Mouse (Mus musculus) hindbrain, embryonic 11.5 days (tissue): Measurements from ENCODE around the gene Fpr1. TPM values are rescaled to one million over a fixed set of nuclear protein-coding genes. Genes with fewer than 3 reads are reported as not detected.
"Not testable (repeated sequence)": the region's sequence is repeated elsewhere in the genome, so short reads cannot be mapped to it uniquely, and the experiment has no call there.

Source experiments
- ATAC-seq: fragments of 200-750 bp; cut with Nextera tagmentation; 2 replicates; pipeline ENCODE4 v1.8.0; 2017; ENCODE audit warnings: mild to moderate bottlenecking, moderate TSS enrichment, moderate library complexity; ENCODE audit not compliant: low FRiP score
- DNase-seq: peaks from one replicate; pipeline ENCODE4 v3.0.0-alpha.2; 2015; ENCODE audit warnings: low spot score
- H3K27ac ChIP-seq: fragments of 300-500 bp; sonication (generic); 2 replicates; pipeline ENCODE4 v1.5.1; 2014; ENCODE audit warnings: mild to moderate bottlenecking, low read depth, low read length
- H3K27me3 ChIP-seq: fragments of 300-500 bp; sonication (generic); 2 replicates; pipeline ENCODE4 v1.6.1; 2014; ENCODE audit warnings: mild to moderate bottlenecking, low read length, moderate library complexity, mixed read lengths; ENCODE audit not compliant: control insufficient read depth, insufficient read depth
- H3K36me3 ChIP-seq: fragments of 300-500 bp; sonication (generic); 2 replicates; pipeline ENCODE4 v1.6.1; 2014; ENCODE audit warnings: mild to moderate bottlenecking, low read length, moderate library complexity, mixed read lengths; ENCODE audit not compliant: control insufficient read depth, insufficient read depth
- H3K4me1 ChIP-seq: fragments of 300-500 bp; sonication (generic); replicated peaks from 2 replicates; pipeline ENCODE4 v1.6.1; 2014; ENCODE audit warnings: low read length, mixed read lengths; ENCODE audit not compliant: control insufficient read depth, insufficient read depth
- H3K4me2 ChIP-seq: fragments of 300-500 bp; sonication (generic); replicated peaks from 2 replicates; pipeline ENCODE4 v1.6.1; 2014; ENCODE audit warnings: mild to moderate bottlenecking, low read depth, low read length
- H3K4me3 ChIP-seq: fragments of 300-500 bp; sonication (generic); 2 replicates; pipeline ENCODE4 v1.5.1; 2014; ENCODE audit warnings: low read depth, low read length
- H3K9ac ChIP-seq: fragments of 300-500 bp; sonication (generic); 2 replicates; pipeline ENCODE4 v1.6.1; 2014; ENCODE audit warnings: low read depth, low read length
- H3K9me3 ChIP-seq: fragments of 300-500 bp; sonication (generic); 2 replicates; pipeline ENCODE4 v1.6.1; 2016; ENCODE audit warnings: low read length; ENCODE audit not compliant: control insufficient read depth
- WGBS: fragments of 180-500 bp; shearing (Covaris S2); extraction: QIAGEN DNeasy Blood & Tissue Kit; methylation state at CpG from one replicate; pipeline ENCODE4 v1.1.7; 2014; 5-methylcytosine and 5-hydroxymethylcytosine counted together
- polyA plus RNA-seq: library from polyadenylated mRNA; unstranded; fragments of >200 nt; fragmentation: Nextera tagmentation; extraction: Ambion mirVana; gene quantifications from 2 replicates; pipeline ENCODE4 v1.2.1, GENCODE M21; 2014

The Fpr1 gene
- polyA plus RNA-seq, 1 experiment from 2014 or later = 0.17 TPM

DNA sequence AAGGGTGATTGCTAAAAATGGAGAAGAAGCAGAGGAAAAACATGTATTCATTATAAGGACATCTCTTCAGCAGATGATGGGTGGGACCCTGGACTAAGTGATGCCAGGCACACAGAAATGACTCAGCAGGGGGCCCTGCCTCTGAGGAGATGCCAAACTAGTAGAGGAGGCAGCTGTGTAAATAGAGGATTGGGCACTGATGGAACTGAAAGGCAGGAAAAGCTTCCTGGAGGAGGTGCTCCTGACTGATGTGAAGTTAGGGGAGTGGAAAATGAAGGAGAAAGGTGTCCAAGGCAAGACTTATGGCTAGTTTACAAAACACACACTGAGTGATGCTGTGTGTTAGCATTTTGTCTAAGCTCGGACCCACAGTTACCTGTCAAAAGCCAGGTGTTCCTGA is 26.3 kb downstream of the Fpr1 start:
- H3K36me3 ChIP-seq = no peaks in the 10 kb centered on the region
- no peak overlapping the region for H3K9ac ChIP-seq
- H3K9me3 ChIP-seq = no peaks in the 10 kb centered on the region
- no peak overlapping the region for H3K4me3 ChIP-seq
- 72% methylated on average over 1 of the region's 1 CpGs for WGBS
- ATAC-seq (no peak), DNase-seq (no peak)
- no peak overlapping the region for H3K27ac ChIP-seq
- no peak overlapping the region for H3K4me2 ChIP-seq
- H3K4me1 ChIP-seq = no peaks in the 10 kb centered on the region
- H3K27me3 ChIP-seq = no peaks in the 10 kb centered on the region

DNA sequence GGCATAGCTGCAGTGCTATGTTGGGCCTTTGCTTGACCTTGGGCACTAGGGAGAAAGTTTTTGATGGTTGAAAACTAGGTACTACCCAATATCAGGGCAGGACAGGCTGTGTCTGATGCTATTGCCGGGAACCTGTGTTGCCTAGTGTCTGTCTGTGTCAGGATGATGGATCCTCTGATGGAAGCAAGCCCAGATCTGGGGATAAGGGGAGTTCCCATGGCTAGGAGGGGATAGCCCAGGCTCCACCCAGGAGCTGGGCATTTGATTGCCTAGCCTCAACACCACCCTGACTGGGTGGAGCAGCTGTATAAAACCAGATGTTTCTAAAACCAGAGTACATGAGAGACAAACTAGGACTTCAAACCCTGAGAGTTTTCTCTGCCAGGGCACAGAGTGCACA is 27.1 kb downstream of the Fpr1 start:
- H3K4me1 ChIP-seq = no peaks in the 10 kb centered on the region
- WGBS = 84% methylated on average over 1 of the region's 1 CpGs
- no peak for ATAC-seq
- H3K4me2 ChIP-seq = no peak overlapping the region
- H3K4me3 ChIP-seq = no peak overlapping the region
- DNase-seq = no peak
- no peaks in the 10 kb centered on the region for H3K9me3 ChIP-seq
- H3K27ac ChIP-seq = no peak overlapping the region
- no peaks in the 10 kb centered on the region for H3K27me3 ChIP-seq
- H3K9ac ChIP-seq = no peak overlapping the region
- H3K36me3 ChIP-seq = no peaks in the 10 kb centered on the region

DNA sequence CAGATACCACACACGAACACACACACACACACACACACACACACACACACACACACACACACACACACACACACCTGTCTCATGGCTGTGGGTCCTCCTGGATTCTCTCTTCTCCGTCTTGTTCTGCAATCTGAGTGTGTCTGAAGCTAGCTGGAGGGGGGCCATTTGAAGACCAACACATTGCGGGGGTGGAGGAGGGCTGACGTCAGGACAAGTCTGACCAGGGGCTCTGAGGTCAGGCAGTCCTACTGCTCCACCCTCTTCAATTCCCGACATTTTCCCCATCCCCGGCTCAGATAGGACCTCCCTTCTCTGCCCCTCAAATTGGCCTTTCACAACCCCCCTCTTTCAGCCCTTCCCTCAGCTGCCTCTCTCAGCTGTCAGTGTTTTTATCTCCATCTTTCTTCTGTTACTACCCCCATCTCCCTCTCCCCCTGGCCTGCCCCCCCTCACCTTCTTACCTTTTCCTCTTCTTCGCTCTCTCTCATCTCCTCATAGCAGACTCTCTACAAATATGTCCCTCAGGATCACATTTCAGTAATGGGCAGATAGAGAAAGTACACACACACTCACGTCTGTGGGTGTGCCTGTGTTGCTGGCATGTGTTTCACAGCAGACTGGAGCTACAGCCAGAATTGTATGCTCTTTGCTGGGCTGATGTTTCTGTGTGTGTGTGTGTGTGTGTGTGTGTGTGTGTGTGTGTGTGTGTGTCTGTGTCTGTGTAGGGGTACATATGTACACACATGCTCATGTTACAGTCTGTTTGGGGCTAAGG is 28.5 kb downstream of the Fpr1 start, which contains the start of gene Has1:
Gene Has1 (minus strand): TSS at position 142 of the 775 bp plus-strand sequence.
- no peak within 1 kb of the TSS for H3K9ac ChIP-seq
- no peak within 1 kb of the TSS for H3K4me3 ChIP-seq
- ATAC-seq = peak; percentile 29; the same call in 1 of the 2 replicates
- no peaks in the 10 kb centered on the region for H3K36me3 ChIP-seq
- H3K9me3 ChIP-seq = no peaks in the 10 kb centered on the region
- 40% methylated on average over 7 of the region's 8 CpGs for WGBS
- no peak for DNase-seq
- no peak within 1 kb of the TSS for H3K27ac ChIP-seq
- H3K4me1 ChIP-seq = no peaks in the 10 kb centered on the region
- H3K27me3 ChIP-seq = peaks cover 2% of the 10 kb centered on the region; the same call in 1 of the 2 replicates
- H3K4me2 ChIP-seq = no peak within 1 kb of the TSS

DNA sequence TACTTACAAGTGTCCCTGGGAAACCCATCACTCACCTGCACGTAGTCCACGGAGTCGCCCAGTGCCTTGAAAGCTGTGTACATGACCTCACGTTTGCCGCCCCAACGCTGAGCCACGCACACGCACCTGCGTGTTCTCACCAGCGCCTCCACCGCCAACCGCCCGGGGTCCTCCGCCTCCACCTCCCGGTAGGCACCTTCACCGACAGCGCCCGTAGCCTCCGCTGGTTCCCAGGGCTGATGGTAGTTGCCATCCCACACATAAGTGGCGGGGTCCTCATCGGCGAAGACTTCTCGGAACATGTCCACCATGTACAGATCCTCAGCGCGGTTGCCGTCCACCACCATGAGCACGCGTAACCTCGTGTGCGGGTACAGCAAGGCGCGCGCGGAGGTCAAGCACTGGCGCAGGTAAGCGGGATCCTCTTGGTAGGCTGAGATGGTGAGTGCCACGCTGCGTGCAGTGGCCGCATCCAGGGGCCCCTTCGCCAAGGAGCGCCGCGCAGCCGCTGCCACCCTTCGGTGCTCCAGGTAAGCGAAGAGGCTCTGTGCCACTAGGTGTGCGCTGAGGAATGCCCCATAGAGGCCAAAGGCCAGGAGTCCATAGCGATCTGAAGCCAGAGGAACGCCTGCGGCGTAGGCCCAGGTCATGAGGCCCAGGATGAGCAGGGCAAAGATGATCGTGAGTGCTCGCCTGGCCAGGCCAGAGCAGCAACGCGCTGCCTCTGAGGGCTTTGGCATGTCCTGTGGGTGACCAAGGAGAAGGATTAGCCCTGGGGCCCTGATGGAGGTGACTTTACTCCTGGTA is 33.6 kb downstream of the Fpr1 start:
- Histone ChIP-seq H3K4me2 (0 out of 2 replicates have a peak overlapping the region, but pooled peaks have one; percentile 7), H3K27ac (no peak overlapping the region), H3K36me3 (no peaks in the 10 kb centered on the region), H3K4me3 (no peak overlapping the region), H3K9ac (no peak overlapping the region), H3K27me3 (peaks cover 6% of the 10 kb centered on the region; the same call in 1 of the 2 replicates), H3K4me1 (no peaks in the 10 kb centered on the region), H3K9me3 (no peaks in the 10 kb centered on the region)
- DNase-seq = no peak
- WGBS = 18% methylated on average over 54 of the region's 55 CpGs
- ATAC-seq = peak; percentile 31; the same call in 1 of the 2 replicates

DNA sequence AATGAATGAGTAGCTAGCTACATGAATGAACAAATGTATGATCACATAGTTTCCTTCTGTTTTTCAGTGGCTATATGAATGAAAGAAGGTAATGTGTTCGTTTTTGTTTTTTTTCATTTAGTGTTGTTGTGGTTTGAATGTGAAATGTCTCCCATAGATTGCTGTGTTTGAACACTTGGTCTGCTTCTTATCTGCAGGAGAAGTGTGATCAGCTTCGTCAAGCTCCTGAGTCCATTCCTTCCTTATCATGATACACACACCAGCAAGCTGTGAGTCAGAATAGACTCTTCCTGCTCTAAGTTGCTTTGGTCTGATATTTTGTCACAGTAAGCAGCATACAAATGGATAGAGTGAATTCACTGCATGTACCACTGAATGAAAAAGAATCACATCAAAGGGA is 34.8 kb downstream of the Fpr1 start:
- no peak for ATAC-seq
- H3K9me3 ChIP-seq = no peaks in the 10 kb centered on the region
- H3K4me1 ChIP-seq = no peaks in the 10 kb centered on the region
- H3K4me2 ChIP-seq = no peak overlapping the region
- no peaks in the 10 kb centered on the region for H3K36me3 ChIP-seq
- peaks cover 6% of the 10 kb centered on the region; the same call in 1 of the 2 replicates for H3K27me3 ChIP-seq
- no peak for DNase-seq
- no peak overlapping the region for H3K4me3 ChIP-seq
- 80% methylated on average over 2 of the region's 2 CpGs for WGBS
- no peak overlapping the region for H3K27ac ChIP-seq
- H3K9ac ChIP-seq = no peak overlapping the region

DNA sequence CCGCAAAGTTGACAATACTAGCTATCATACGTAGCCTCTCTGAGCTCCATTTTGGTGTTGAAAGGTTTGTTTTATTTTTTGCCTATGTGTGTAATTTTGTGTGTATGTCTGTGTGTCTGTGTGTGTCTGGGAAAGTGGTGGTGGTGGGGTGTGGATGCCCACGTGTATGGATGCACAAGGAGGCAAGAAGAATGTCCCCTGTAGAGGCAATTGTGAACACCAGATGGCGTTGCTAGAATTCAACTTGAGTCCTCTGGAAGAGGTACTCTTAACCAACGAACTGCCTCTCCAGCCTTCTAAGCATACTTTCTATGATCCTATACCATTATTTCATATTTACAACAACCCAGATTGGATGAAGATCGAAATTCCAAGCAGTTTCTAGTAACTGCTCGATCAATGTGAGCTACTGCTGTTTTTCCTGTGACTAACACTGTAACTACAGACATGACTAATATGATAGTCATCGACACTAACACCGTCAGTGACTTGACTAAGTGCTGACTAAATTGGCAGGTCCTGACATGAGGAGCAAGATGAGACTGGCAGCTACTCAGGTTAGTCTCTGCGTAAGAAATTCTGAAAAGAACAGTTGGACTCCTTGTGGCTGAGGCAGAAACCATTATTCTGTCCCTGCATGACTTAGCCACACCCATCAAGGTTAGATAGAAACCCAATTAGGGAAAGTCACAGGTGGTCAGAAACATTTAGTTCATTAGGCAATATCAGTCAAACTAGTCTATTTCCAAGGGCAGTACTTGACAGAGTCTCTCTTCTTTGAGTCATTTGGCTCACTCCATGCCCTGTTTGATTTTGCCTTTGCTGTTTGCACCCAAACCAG is 38.3 kb downstream of the Fpr1 start:
- Histone ChIP-seq H3K4me1 (no peaks in the 10 kb centered on the region), H3K27me3 (peaks cover 5% of the 10 kb centered on the region; the same call in 1 of the 2 replicates), H3K27ac (no peak overlapping the region), H3K4me3 (no peak overlapping the region), H3K9ac (no peak overlapping the region), H3K4me2 (no peak overlapping the region), H3K36me3 (no peaks in the 10 kb centered on the region), H3K9me3 (no peaks in the 10 kb centered on the region)
- ATAC-seq (no peak), DNase-seq (no peak)
- 74% methylated on average over 10 of the region's 10 CpGs for WGBS

DNA sequence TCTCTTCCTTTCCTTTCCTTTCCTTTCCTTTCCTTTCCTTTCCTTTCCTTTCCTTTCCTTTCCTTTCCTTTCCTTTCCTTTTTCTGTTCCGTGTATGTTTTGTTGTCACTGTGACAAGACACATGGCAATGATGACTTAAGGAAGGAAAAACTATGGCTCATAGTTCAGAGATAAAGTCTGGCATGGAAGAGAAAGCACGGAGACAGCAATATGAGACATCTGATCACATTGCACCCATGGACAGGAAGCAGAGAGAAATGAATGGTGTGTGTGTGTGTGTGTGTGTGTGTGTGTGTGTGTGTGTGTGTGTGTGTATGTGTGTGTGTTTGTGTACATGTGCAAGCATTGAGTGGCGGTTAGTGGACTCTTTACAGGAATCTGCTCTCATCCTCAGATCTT is 39.1 kb downstream of the Fpr1 start:
- 88% methylated on average over 3 of the region's 3 CpGs for WGBS
- ATAC-seq = not testable (repeated sequence)

DNA sequence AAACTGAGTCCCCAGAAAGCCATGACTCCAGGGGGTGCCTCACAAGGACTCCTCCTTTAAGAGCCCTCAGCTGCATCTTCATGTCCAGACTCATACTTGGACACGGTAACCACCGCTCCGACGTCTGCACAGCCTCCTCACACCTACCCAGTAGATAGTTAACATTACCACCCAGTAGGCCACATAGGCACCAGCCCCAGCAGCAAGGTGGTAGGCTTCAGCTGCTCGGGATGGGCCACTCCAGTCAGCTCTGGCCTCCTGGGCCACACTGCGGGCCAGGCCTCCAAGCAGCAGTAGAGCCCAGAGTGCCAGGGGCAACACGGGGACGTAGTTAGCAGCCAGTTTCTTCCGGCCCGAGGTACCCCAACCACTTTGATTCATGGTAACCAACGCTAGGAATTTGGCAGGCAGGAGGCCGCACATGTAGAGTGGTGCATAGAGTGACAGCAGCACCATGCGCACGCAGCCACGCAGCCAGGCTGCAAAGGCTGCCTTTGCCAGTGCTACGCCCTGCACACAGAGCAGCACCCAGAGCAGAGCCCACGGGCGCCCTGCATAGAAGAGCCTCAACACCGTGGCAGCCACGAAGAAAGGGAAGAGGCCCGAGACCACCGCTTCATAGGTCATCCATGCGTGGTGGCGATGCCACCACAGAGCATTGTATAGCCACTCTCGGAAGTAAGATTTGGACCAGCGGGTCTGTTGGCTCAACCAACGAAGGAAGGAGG is 40.0 kb downstream of the Fpr1 start:
- no peaks in the 10 kb centered on the region for H3K9me3 ChIP-seq
- DNase-seq (no peak), ATAC-seq (peak; percentile 56)
- no peak overlapping the region for H3K9ac ChIP-seq
- H3K27me3 ChIP-seq = 0 out of 2 replicates have a peak, but pooled peaks cover 2% of the 10 kb centered on the region
- peaks cover under 1% of the 10 kb centered on the region; the same call in 1 of the 2 replicates for H3K4me1 ChIP-seq
- no peak overlapping the region for H3K4me2 ChIP-seq
- H3K4me3 ChIP-seq = no peak overlapping the region
- no peak overlapping the region for H3K27ac ChIP-seq
- H3K36me3 ChIP-seq = no peaks in the 10 kb centered on the region
- 80% methylated on average over 27 of the region's 27 CpGs for WGBS

More for the DNA sequence above, 39.1 kb downstream of the Fpr1 start:
- not testable (repeated sequence) for H3K36me3 ChIP-seq, H3K4me2 ChIP-seq, H3K27ac ChIP-seq, H3K9ac ChIP-seq, H3K4me1 ChIP-seq, DNase-seq, H3K9me3 ChIP-seq, H3K4me3 ChIP-seq, H3K27me3 ChIP-seq
